In the genomic region with DNA sequence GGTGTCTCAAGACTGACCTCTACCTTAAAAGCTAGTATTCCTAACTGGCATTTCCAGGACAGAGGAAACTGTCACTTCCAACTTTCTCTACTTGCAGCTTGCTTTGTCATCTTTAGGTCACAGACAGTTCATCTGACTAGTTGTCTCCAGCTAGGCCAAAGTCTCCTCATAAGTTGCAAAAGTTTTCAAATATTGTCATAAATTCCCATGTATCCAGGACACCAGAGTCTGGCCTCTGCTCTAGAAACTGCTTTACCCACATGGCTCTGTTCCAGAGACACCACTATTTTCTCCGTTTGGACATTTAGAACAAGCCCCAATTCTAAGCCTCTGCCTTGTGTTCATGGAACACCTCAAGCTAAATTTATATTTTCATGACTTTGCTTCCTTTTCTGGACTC, we compare ENCODE assay signal across 15 mouse cellular contexts.
DNase-seq lines count a peak whose midpoint lies in the region; ATAC-seq and TF ChIP-seq lines count a peak whose summit lies in the region.
"Had no signal": no experiment of that assay in that cellular context is flagged by ENCODE, and none has a peak within 500 bp of the region (broad histone marks: within the 10 kb centered on the region; RNA-seq: fewer than 3 reads in every experiment).

No protein-coding gene starts in this region.

- H3K4me3 ChIP-seq in liver, postnatal 0 days (ENCODE audit: low read depth, low read length) = no peak overlapping the region
- no peak overlapping the region for H3K4me3 ChIP-seq in liver, embryonic 12.5 days
- H3K4me3 ChIP-seq in limb, embryonic 12.5 days (replicated peaks) = no peak overlapping the region
- H3K4me3 ChIP-seq: embryonic facial prominence, embryonic 13.5 days; heart, embryonic 13.5 days had no signal

- no peaks in the 10 kb centered on the region for H3K36me3 ChIP-seq in liver, postnatal 0 days (replicated peaks; ENCODE audit: insufficient read depth, low read length)
- no peaks in the 10 kb centered on the region for H3K36me3 ChIP-seq in liver, embryonic 12.5 days
- no peaks in the 10 kb centered on the region for H3K36me3 ChIP-seq in limb, embryonic 12.5 days
- H3K36me3 ChIP-seq: embryonic facial prominence, embryonic 13.5 days; heart, embryonic 13.5 days had no signal

- no peaks in the 10 kb centered on the region for H3K9me3 ChIP-seq in liver, postnatal 0 days (ENCODE audit: low read length)
- no peaks in the 10 kb centered on the region for H3K9me3 ChIP-seq in liver, embryonic 12.5 days (replicated peaks)
- no peaks in the 10 kb centered on the region for H3K9me3 ChIP-seq in limb, embryonic 12.5 days
- H3K9me3 ChIP-seq: embryonic facial prominence, embryonic 13.5 days; heart, embryonic 13.5 days had no signal

- peaks cover 3% of the 10 kb centered on the region; the same call in 1 of the 2 replicates for H3K4me1 ChIP-seq in liver, postnatal 0 days (ENCODE audit: insufficient read depth)
- H3K4me1 ChIP-seq in liver, embryonic 12.5 days = no peaks in the 10 kb centered on the region
- H3K4me1 ChIP-seq in limb, embryonic 12.5 days (replicated peaks) = peaks cover 40% of the 10 kb centered on the region
- H3K4me1 ChIP-seq: heart, embryonic 13.5 days had no signal

- 42% methylated on average over 1 of the region's 1 CpGs for WGBS in liver, postnatal 0 days (ENCODE audit: insufficient replicate concordance)
- 60% methylated on average over 1 of the region's 1 CpGs for WGBS in liver, embryonic 12.5 days (ENCODE audit: insufficient replicate concordance)
- 50% methylated on average over 1 of the region's 1 CpGs for WGBS in limb, embryonic 12.5 days

- 0 out of 2 replicates have a peak overlapping the region, but pooled peaks have one; percentile 14 for H3K27ac ChIP-seq in liver, postnatal 0 days (ENCODE audit: low read depth)
- H3K27ac ChIP-seq in liver, embryonic 12.5 days = no peak overlapping the region
- H3K27ac ChIP-seq in limb, embryonic 12.5 days = peak overlapping the region; percentile 67
- H3K27ac ChIP-seq: embryonic facial prominence, embryonic 13.5 days; heart, embryonic 13.5 days; hindbrain, postnatal 0 days had no signal

- TF ChIP-seq CTCF in liver, postnatal 0 days (IDR thresholded peaks at IDR 0.05; ENCODE audit: low read depth) = no peak

- no peak overlapping the region for H3K4me2 ChIP-seq in liver, postnatal 0 days (ENCODE audit: low read depth, low read length)
- H3K4me2 ChIP-seq in liver, embryonic 12.5 days = no peak overlapping the region
- no peak overlapping the region for H3K4me2 ChIP-seq in limb, embryonic 12.5 days
- H3K4me2 ChIP-seq: embryonic facial prominence, embryonic 13.5 days; heart, embryonic 13.5 days had no signal

- no peak for TF ChIP-seq EP300 in liver, postnatal 0 days (IDR thresholded peaks at IDR 0.05; ENCODE audit: low read depth)

- DNase-seq in gastrocnemius, postnatal 25 days = peak; percentile 8
- DNase-seq in gastrocnemius, postnatal 10 days = no peak
- no peak for DNase-seq in liver, postnatal 0 days
- DNase-seq in Muller cell, postnatal 12 days (ENCODE audit: inconsistent ontology term) = peak; percentile 38
- DNase-seq in retina, embryonic 14.5 days (ENCODE audit: low spot score) = no peak
- DNase-seq: cerebellum, adult 9-11 months; layer of hippocampus, adult 9-11 months; midbrain, embryonic 14.5 days; retina, postnatal 1 day had no signal

- peak; percentile 76 for ATAC-seq in liver, postnatal 0 days
- ATAC-seq in liver, embryonic 12.5 days = no peak
- ATAC-seq in limb, embryonic 12.5 days (ENCODE audit: insufficient number of reproducible peaks, insufficient read depth, low FRiP score, low TSS enrichment, low read depth) = no peak
- ATAC-seq in erythroblast, adult 5-6 weeks (replicated peaks; ENCODE audit: low FRiP score, poor library complexity, severe bottlenecking) = no peak
- ATAC-seq: hindbrain, postnatal 0 days had no signal

- no peaks in the 10 kb centered on the region for H3K27me3 ChIP-seq in liver, postnatal 0 days (ENCODE audit: insufficient read depth, low read length)
- H3K27me3 ChIP-seq in liver, embryonic 12.5 days (replicated peaks) = no peaks in the 10 kb centered on the region
- H3K27me3 ChIP-seq in limb, embryonic 12.5 days = no peaks in the 10 kb centered on the region
- H3K27me3 ChIP-seq: embryonic facial prominence, embryonic 13.5 days; heart, embryonic 13.5 days had no signal

- H3K9ac ChIP-seq in liver, postnatal 0 days (replicated peaks) = no peak overlapping the region
- no peak overlapping the region for H3K9ac ChIP-seq in liver, embryonic 12.5 days
- H3K9ac ChIP-seq in limb, embryonic 12.5 days (replicated peaks) = no peak overlapping the region
- H3K9ac ChIP-seq: embryonic facial prominence, embryonic 13.5 days; heart, embryonic 13.5 days had no signal

Comparison
In these comparisons a context has a peak if more than half of its experiments do, and no peak if none do; other contexts are left out.
1. DNase-seq: peak in gastrocnemius, postnatal 25 days (single experiment) and Muller cell, postnatal 12 days (single experiment); none in gastrocnemius, postnatal 10 days (single experiment), liver, postnatal 0 days (single experiment) and retina, embryonic 14.5 days (single experiment).